Mouse (Mus musculus) midbrain, embryonic 10.5 days (tissue): ENCODE measurements around the gene Msh3. TPM values are rescaled to one million over a fixed set of nuclear protein-coding genes. Genes with fewer than 3 reads are reported as not detected.

ENCODE experiments used
- DNase-seq: peaks from one replicate; pipeline ENCODE4 v3.0.0-alpha.2; 2017; ENCODE audit warnings: low spot score
- H3K27ac ChIP-seq: fragments of 300-500 bp; sonication (generic); replicated peaks from 2 replicates; pipeline ENCODE4 v1.5.1; 2016; ENCODE audit warnings: mild to moderate bottlenecking
- H3K27me3 ChIP-seq: fragments of 300-500 bp; sonication (generic); 2 replicates; pipeline ENCODE4 v1.6.1; 2016; ENCODE audit warnings: low read depth, mild to moderate bottlenecking; ENCODE audit not compliant: poor library complexity, severe bottlenecking
- H3K36me3 ChIP-seq: fragments of 300-500 bp; sonication (generic); 2 replicates; pipeline ENCODE4 v1.6.1; 2016; ENCODE audit warnings: mild to moderate bottlenecking, moderate library complexity
- H3K4me1 ChIP-seq: fragments of 300-500 bp; sonication (generic); 2 replicates; pipeline ENCODE4 v1.6.1; 2016
- H3K4me3 ChIP-seq: fragments of 300-500 bp; sonication (generic); 2 replicates; pipeline ENCODE4 v1.5.1; 2016; ENCODE audit warnings: mild to moderate bottlenecking, moderate library complexity
- H3K9me3 ChIP-seq: fragments of 300-500 bp; sonication (generic); replicated peaks from 2 replicates; pipeline ENCODE4 v1.6.1; 2016; ENCODE audit warnings: mild to moderate bottlenecking
- WGBS: fragments of 180-500 bp; shearing (Covaris S2); methylation state at CpG from one replicate; pipeline ENCODE4 v1.1.7; 2016; 5-methylcytosine and 5-hydroxymethylcytosine counted together
- polyA plus RNA-seq: library from polyadenylated mRNA; unstranded; fragments of >200 nt; fragmentation: Nextera tagmentation; extraction: Ambion mirVana; gene quantifications from 2 replicates; pipeline ENCODE4 v1.2.1, GENCODE M21; 2016

The Msh3 gene
- polyA plus RNA-seq, 1 experiment from 2014 or later: 31.0 TPM

- DNase-seq: no peak
- no peaks in the 10 kb centered on the region for H3K27me3 ChIP-seq
- H3K27ac ChIP-seq: peak overlapping the region; percentile 96
- under 1% methylated on average over 24 of the region's 24 CpGs for WGBS
- H3K4me1 ChIP-seq: peaks cover 34% of the 10 kb centered on the region
- peak overlapping the region; percentile 83 for H3K4me3 ChIP-seq
- H3K36me3 ChIP-seq: peaks cover 60% of the 10 kb centered on the region
- H3K9me3 ChIP-seq: no peaks in the 10 kb centered on the region
Observed at GRCm38 (mm10) chr13:92355272-92355643, 455 bp upstream of the Msh3 start.

GRCm38 (mm10) chr13:92353956-92354355 lies 847 bp downstream of the Msh3 start:
- H3K9me3 ChIP-seq: no peaks in the 10 kb centered on the region
- peaks cover 55% of the 10 kb centered on the region for H3K36me3 ChIP-seq
- no peaks in the 10 kb centered on the region for H3K27me3 ChIP-seq
- H3K27ac ChIP-seq: peak overlapping the region; percentile 96
- H3K4me3 ChIP-seq: peak overlapping the region; percentile 83
- 33% methylated on average over 4 of the region's 4 CpGs for WGBS
- no peak for DNase-seq
- H3K4me1 ChIP-seq: peaks cover 34% of the 10 kb centered on the region

- no peak overlapping the region for H3K4me3 ChIP-seq
- H3K27ac ChIP-seq: no peak overlapping the region
- H3K27me3 ChIP-seq: no peaks in the 10 kb centered on the region
- WGBS: 97% methylated on average over 6 of the region's 6 CpGs
- no peaks in the 10 kb centered on the region for H3K9me3 ChIP-seq
- DNase-seq: no peak
- peaks cover 22% of the 10 kb centered on the region for H3K4me1 ChIP-seq
- H3K36me3 ChIP-seq: peaks cover 58% of the 10 kb centered on the region
Observed at GRCm38 (mm10) chr13:92351100-92351499, 3.7 kb downstream of the Msh3 start.

GRCm38 (mm10) chr13:92346338-92346737 lies 8.5 kb downstream of the Msh3 start:
- Histone ChIP-seq H3K27me3 (no peaks in the 10 kb centered on the region), H3K36me3 (peaks cover 90% of the 10 kb centered on the region), H3K27ac (no peak overlapping the region), H3K9me3 (no peaks in the 10 kb centered on the region), H3K4me3 (no peak overlapping the region), H3K4me1 (no peaks in the 10 kb centered on the region)
- DNase-seq: no peak
- WGBS: 83% methylated on average over 5 of the region's 5 CpGs

- 96% methylated on average over 8 of the region's 8 CpGs for WGBS
- Histone ChIP-seq H3K36me3 (peaks cover 90% of the 10 kb centered on the region), H3K4me3 (no peak overlapping the region), H3K27ac (no peak overlapping the region), H3K4me1 (no peaks in the 10 kb centered on the region), H3K9me3 (no peaks in the 10 kb centered on the region), H3K27me3 (no peaks in the 10 kb centered on the region)
- no peak for DNase-seq
Observed at GRCm38 (mm10) chr13:92344033-92344432, 10.8 kb downstream of the Msh3 start.

- Histone ChIP-seq H3K27me3 (no peaks in the 10 kb centered on the region), H3K4me1 (no peaks in the 10 kb centered on the region), H3K36me3 (peaks cover 78% of the 10 kb centered on the region), H3K9me3 (no peaks in the 10 kb centered on the region), H3K27ac (no peak overlapping the region), H3K4me3 (no peak overlapping the region)
- DNase-seq: no peak
- 94% methylated on average over 3 of the region's 3 CpGs for WGBS
Observed at GRCm38 (mm10) chr13:92339787-92340186, 15.0 kb downstream of the Msh3 start.

GRCm38 (mm10) chr13:92337773-92338462 lies 16.9 kb downstream of the Msh3 start:
- DNase-seq: no peak
- H3K4me3 ChIP-seq: no peak overlapping the region
- H3K9me3 ChIP-seq: no peaks in the 10 kb centered on the region
- H3K36me3 ChIP-seq: peaks cover 72% of the 10 kb centered on the region
- 91% methylated on average over 6 of the region's 6 CpGs for WGBS
- H3K27ac ChIP-seq: no peak overlapping the region
- no peaks in the 10 kb centered on the region for H3K27me3 ChIP-seq
- no peaks in the 10 kb centered on the region for H3K4me1 ChIP-seq

GRCm38 (mm10) chr13:92336857-92337256 lies 17.9 kb downstream of the Msh3 start:
- DNase-seq: no peak
- H3K4me3 ChIP-seq: no peak overlapping the region
- H3K9me3 ChIP-seq: no peaks in the 10 kb centered on the region
- no peak overlapping the region for H3K27ac ChIP-seq
- 89% methylated on average over 1 of the region's 1 CpGs for WGBS
- no peaks in the 10 kb centered on the region for H3K4me1 ChIP-seq
- peaks cover 65% of the 10 kb centered on the region for H3K36me3 ChIP-seq
- H3K27me3 ChIP-seq: no peaks in the 10 kb centered on the region

GRCm38 (mm10) chr13:92332103-92332879 lies 22.5 kb downstream of the Msh3 start:
- WGBS: 91% methylated on average over 15 of the region's 15 CpGs
- H3K27me3 ChIP-seq: no peaks in the 10 kb centered on the region
- peaks cover 48% of the 10 kb centered on the region for H3K36me3 ChIP-seq
- no peak overlapping the region for H3K4me3 ChIP-seq
- no peak for DNase-seq
- H3K4me1 ChIP-seq: no peaks in the 10 kb centered on the region
- no peaks in the 10 kb centered on the region for H3K9me3 ChIP-seq
- H3K27ac ChIP-seq: no peak overlapping the region

- no peaks in the 10 kb centered on the region for H3K9me3 ChIP-seq
- H3K27me3 ChIP-seq: no peaks in the 10 kb centered on the region
- H3K4me1 ChIP-seq: no peaks in the 10 kb centered on the region
- no peak for DNase-seq
- H3K36me3 ChIP-seq: peaks cover 43% of the 10 kb centered on the region
- no peak overlapping the region for H3K4me3 ChIP-seq
- 88% methylated on average over 3 of the region's 3 CpGs for WGBS
- no peak overlapping the region for H3K27ac ChIP-seq
Observed at GRCm38 (mm10) chr13:92330621-92331020, 24.2 kb downstream of the Msh3 start.

GRCm38 (mm10) chr13:92328000-92328399 lies 26.8 kb downstream of the Msh3 start:
- H3K4me1 ChIP-seq: no peaks in the 10 kb centered on the region

GRCm38 (mm10) chr13:92326030-92326429 lies 28.8 kb downstream of the Msh3 start:
- no peak for DNase-seq
- Histone ChIP-seq H3K27ac (no peak overlapping the region), H3K9me3 (no peaks in the 10 kb centered on the region), H3K4me3 (no peak overlapping the region), H3K27me3 (no peaks in the 10 kb centered on the region), H3K4me1 (no peaks in the 10 kb centered on the region), H3K36me3 (peaks cover 44% of the 10 kb centered on the region)
- 84% methylated on average over 5 of the region's 5 CpGs for WGBS

More at GRCm38 (mm10) chr13:92328000-92328399, 26.8 kb downstream of the Msh3 start:
- Histone ChIP-seq H3K9me3 (no peaks in the 10 kb centered on the region), H3K4me3 (no peak overlapping the region), H3K36me3 (peaks cover 37% of the 10 kb centered on the region), H3K27ac (no peak overlapping the region), H3K27me3 (no peaks in the 10 kb centered on the region)
- no peak for DNase-seq
- WGBS: 94% methylated on average over 2 of the region's 2 CpGs

- H3K27me3 ChIP-seq: no peaks in the 10 kb centered on the region
- peaks cover 57% of the 10 kb centered on the region for H3K36me3 ChIP-seq
- WGBS: 90% methylated on average over 5 of the region's 5 CpGs
- no peak overlapping the region for H3K4me3 ChIP-seq
- H3K4me1 ChIP-seq: no peaks in the 10 kb centered on the region
- no peak overlapping the region for H3K27ac ChIP-seq
- no peak for DNase-seq
- no peaks in the 10 kb centered on the region for H3K9me3 ChIP-seq
Observed at GRCm38 (mm10) chr13:92320770-92321169, 34.0 kb downstream of the Msh3 start.
